Mouse (Mus musculus): Measurements from ENCODE around the gene Dcun1d3. TPM values are rescaled to one million over a fixed set of nuclear protein-coding genes. Genes with fewer than 3 reads are reported as not detected.

Dcun1d3 gene
- total and polyA plus RNA-seq, 3 experiments = 6.5 to 44.8 (median 26.8) TPM

GRCm38 (mm10) chr7:119873050-119873449 is 23.0 kb downstream of the Dcun1d3 start:
- DNase-seq = no peak

GRCm38 (mm10) chr7:119872204-119872603 is 23.9 kb downstream of the Dcun1d3 start:
- DNase-seq = no peak

DNA sequence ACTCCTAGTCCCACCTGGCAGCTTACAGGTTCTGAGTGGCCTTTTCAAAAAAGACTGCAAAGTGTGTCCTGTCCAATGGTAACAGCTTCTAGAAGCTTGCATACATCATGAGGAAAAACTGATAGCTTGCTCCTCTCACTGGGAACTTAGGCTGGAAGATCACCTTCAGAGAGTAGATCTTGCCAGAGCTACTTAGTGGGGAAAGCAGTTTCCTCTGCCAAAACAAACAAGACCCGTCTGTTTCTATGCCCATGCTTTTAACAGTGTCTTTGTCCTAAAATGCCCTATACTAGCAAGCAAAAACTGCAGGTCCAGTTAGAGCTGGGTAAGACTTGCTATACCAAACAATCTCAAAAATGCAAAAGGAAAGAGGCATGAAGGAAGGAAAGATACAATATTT is 30.0 kb downstream of the Dcun1d3 start:
- DNase-seq = no peak

DNA sequence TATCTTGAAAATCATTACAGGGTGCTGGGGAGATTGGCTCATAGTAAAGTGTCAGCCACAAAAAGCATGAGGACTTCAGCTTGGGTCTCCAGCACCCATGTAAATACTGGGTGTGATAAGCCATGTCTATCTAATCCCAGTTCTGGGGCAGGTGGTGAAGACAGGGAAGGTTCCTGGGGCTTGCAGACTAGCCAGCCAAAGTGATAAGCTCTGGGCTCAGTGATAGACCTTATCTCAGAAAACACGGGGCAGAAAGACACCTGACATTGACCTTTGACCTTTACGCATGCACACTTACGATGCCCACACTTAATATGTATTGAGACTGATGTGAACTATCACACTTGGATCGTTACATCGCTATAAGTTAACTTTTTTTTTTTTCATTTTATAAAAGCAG is 31.6 kb downstream of the Dcun1d3 start:
- no peak for DNase-seq

GRCm38 (mm10) chr7:119862167-119862566 is 33.9 kb downstream of the Dcun1d3 start:
- no peak for DNase-seq

- DNase-seq = peak; percentile 68
Measured at GRCm38 (mm10) chr7:119861335-119862091, 34.6 kb downstream of the Dcun1d3 start.

DNA sequence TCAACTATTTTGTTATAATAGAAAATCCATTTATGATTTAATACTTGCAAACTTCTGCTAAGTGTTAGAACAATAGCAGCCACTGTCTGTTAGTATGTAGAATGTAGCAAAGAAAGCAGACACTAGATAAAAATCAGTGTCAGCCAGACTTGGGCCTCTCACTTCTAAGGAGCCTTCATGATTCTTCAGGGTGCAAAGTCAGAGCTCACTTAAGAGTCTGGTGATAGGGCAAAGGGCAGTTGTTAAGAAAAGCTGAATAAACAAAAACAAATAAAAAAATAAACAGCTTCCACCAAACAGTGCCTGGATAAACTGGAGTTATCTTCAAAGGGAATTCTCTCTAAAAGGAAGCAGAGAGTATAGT is 35.1 kb downstream of the Dcun1d3 start:
- DNase-seq = no peak

DNA sequence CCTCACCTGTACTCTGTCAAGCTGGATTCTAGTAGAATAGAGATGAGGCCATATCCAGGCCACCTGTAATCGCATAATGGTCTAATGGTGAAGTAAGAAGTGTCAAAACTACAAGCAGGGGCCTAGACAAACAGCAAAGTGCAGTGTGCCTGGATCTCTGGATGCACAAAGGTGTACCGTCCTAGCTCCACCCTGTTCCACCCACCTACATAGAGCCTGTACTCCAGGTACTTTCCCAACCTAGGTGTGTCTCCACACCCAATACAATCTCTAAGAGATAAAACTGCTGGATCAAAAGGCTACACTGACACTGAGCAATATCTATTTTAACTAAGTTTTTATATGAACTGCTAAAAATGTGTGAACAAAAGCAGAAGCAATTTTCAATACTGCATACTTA is 35.5 kb downstream of the Dcun1d3 start:
- DNase-seq = no peak

DNA sequence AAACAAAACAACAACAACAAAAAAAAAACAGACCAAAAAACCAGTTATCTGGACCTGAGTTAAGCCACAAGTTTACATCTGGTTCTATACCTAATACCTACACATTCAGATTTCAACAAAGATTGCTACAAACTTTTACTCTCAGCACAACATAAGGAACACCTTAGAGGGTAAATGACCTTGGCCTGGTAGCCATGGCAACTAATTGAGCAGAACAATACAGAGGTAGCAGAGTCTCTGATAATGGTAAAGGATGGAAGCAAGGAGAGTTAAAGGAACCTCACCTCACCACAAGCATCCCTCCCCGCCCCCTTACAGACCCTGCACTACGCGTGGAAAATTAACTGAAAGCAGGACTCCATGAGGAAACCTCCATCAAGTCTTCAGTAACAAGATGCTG is 36.0 kb downstream of the Dcun1d3 start:
- no peak for DNase-seq

- DNase-seq = no peak
Measured at GRCm38 (mm10) chr7:119859476-119859875, 36.6 kb downstream of the Dcun1d3 start.

DNA sequence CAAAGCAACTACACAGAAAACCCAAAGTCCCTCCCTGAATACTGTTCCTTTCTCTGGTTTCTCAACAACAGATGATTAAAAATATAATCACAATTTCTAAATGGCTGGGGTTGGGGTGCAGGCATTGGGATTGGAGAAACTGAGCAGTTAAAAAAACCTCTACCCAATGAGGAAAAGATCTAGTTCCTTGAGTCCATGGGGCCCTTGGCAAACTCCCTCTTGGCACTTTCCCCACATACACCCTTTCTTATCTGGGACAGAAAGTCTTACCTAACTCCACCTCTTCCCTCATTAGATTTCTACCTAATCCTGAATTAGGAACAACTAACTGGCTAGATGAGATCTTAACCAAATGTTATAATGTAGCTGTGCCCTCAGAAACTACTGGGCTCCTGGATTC is 41.1 kb downstream of the Dcun1d3 start:
- DNase-seq = no peak

DNA sequence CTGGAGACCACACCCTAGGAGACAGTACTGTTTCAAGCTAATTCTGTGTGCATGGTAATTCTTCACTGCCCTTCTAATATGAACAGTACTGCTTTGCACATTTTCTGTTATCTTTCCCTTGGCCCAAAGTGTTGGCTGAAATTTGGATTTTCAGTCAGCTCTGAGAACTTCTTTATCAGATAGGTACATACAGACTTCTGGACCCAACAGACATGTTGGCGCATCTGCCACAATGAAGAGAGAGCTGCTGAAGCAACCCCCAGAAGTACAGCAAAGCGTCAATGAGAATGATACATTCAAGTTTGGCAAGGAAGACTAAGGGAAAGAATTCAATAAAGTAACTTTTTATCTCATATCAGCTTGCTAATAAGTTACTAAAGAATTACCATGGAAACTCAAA is 41.7 kb downstream of the Dcun1d3 start:
- DNase-seq = no peak

GRCm38 (mm10) chr7:119853186-119853585 is 42.9 kb downstream of the Dcun1d3 start:
- DNase-seq = no peak

DNA sequence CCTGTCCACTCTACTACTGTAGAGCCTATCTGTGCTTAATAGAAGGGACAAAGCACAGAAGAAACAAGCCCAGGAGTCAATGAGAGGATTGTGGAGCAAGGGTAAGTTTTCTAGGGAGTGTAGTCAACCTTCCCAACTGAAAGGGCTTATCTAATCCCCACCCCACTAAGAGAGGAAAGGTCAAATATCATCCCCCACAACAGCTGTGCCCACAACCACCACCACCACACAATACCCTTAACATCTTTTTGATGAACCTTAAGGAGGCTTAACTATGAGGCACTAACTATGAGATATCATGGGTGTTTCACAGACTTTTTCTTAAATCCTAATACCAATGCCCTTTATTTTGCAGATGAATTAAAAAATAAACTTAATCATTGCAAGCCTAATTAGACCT is 43.6 kb downstream of the Dcun1d3 start:
- no peak for DNase-seq

DNA sequence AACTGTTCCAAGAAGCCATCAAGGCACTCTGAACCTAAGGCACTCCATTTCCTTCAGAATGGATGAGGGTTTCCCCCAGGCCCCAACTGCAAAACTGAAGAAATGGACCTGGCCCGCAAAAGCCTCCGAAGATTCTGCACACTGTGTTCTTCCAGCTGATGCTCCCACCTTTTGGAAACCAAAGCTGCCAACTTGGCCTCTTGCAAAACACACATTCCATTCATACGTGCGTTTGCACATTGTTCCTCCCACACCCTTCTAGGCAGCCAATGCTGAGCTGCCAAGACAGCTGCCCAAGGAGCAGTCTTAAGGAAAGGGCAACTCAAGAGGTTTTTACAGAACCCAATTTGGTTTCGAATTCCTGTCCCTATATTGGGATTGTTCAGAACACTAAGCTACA is 45.4 kb downstream of the Dcun1d3 start:
- DNase-seq = peak; percentile 23

DNA sequence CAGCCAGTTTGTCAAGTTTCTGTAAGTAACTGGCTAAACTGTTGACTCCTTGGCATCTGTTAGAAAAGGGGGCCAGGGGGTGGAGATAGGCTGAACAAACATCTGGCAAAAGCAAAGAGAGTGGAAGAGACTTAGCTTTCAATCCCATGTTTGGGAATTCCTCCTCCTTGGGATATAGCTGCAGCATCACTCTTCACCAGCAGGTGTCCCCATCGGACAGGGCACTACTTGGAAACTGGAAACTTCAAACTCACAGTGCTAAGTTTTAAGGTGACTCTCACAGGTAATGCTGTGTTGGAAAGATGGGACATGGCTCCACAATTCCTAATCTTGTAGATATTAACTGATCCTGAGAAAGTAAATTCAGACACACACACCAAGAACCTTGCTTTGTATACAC is 47.0 kb downstream of the Dcun1d3 start:
- peak; percentile 64 for DNase-seq

DNA sequence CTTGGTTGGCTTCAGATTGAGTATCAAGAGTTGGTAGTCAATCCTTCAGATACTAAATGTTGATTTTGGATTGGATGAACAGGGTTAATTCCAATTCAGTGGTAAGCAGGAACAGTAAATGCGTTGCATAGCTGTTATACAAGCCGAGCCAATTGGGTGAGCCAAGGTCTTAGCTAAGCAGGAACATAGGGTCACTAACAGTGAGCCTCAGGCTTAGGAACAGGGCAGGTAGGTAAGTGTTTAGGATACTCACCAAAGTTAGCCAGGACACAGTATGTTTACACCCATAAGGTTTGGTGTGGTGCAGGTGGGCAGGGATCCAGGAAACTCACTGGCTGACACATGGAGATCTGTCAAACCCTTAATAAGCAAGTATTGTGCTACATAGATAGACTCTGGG is 48.7 kb downstream of the Dcun1d3 start:
- peak; percentile 20 for DNase-seq

DNA sequence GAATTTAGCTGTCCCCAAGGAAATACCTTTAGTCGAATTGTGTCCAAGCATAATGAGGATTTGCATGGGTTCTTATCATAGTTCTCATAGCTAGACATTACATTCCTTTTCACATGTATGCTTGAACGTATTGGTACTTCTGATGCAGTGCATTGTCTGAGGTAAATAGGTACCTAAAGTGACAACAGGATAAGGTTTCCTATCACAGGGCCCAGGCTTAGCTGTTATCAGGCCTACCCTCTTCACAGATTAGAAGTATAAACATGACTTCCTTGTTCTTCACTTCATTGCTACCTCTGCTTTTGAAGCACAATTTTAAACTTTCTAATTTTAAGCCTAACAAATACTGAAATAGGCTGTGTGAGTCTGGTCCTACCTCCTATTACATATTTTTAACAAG is 50.6 kb downstream of the Dcun1d3 start:
- no peak for DNase-seq

- no peak for DNase-seq
Measured at GRCm38 (mm10) chr7:119841820-119842449, 54.2 kb downstream of the Dcun1d3 start.

DNA sequence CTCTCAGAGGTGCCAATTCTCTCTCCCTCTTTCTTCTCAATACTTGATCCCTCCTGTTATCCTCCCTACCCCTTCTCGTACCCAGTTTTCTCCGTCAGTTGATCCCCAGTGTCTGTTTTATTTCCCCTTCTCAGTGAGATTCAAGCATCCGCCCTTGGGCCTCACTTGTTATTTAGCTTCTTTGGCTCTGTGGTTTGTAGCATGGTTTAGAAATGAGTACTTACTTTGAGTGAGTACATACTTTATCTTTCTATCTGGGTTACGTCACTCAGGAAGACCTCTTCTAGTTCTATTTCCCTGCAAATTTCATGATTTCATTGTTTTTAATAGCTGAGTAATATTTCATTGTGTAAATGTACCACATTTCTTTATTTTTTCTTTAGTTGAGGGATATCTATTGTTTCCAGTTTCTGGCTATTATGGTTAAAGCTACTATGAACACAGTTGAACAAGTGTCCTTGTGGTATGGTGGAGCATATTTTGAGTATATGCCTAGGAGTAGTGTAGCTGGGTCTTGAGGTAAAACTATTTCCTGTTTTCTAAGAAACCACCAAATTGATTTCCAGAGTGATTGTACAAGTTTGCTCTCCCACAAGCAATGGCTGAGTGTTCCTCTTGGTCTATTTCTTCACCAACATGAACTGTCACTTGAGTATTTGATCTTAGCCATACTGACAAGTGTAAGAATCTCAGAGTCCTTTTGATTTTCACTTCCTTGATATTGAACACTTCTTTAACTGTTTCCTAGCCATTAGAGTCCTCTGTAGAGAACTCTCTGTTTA is 59.9 kb downstream of the Dcun1d3 start:
- no peak for DNase-seq

- DNase-seq = no peak
Measured at GRCm38 (mm10) chr7:119835371-119835770, 60.7 kb downstream of the Dcun1d3 start.

GRCm38 (mm10) chr7:119808723-119809122 is 87.4 kb downstream of the Dcun1d3 start:
- DNase-seq = no peak

DNA sequence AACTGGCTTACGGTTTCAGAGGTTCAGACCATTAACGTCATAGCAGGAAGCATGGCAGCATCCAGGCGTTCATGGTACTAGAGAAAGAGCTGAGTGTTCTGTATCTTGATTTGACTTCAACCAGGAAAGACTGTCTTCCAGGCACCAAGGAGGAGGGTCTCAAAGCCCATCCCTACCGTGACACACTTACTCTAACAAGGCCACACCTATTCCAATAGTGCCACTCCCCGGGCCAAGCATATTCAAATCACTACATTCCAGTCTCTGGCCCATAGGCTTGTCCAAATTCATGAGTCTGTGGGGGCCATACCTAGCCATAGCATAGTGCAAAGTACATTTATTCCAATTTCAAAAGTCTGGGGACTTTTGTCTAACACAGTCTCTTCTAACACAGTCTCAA is 88.7 kb downstream of the Dcun1d3 start:
- DNase-seq = no peak
